Mouse (Mus musculus) intestine, embryonic 16.5 days (tissue): ENCODE measurements around the gene 4933407L21Rik. TPM values are rescaled to one million over a fixed set of nuclear protein-coding genes. Genes with fewer than 3 reads are reported as not detected.
"Not testable (repeated sequence)": the region's sequence is repeated elsewhere in the genome, so short reads cannot be mapped to it uniquely, and the experiment has no call there.

Source experiments
- ATAC-seq: fragments of 200-750 bp; cut with Nextera tagmentation; 2 replicates; pipeline ENCODE4 v1.8.0; 2017; ENCODE audit warnings: moderate TSS enrichment, moderate library complexity
- H3K27ac ChIP-seq: fragments of 300-500 bp; sonication (generic); 2 replicates; pipeline ENCODE4 v1.5.1; 2014; ENCODE audit warnings: mild to moderate bottlenecking, low read length
- H3K27me3 ChIP-seq: fragments of 300-500 bp; sonication (generic); replicated peaks from 2 replicates; pipeline ENCODE4 v1.6.1; 2014; ENCODE audit warnings: low read length, control low read depth, mixed read lengths; ENCODE audit not compliant: control insufficient read depth, insufficient read depth
- H3K36me3 ChIP-seq: fragments of 300-500 bp; sonication (generic); 2 replicates; pipeline ENCODE4 v1.6.1; 2014; ENCODE audit warnings: low read length, control low read depth; ENCODE audit not compliant: control insufficient read depth, insufficient read depth
- H3K4me1 ChIP-seq: fragments of 300-500 bp; sonication (generic); 2 replicates; pipeline ENCODE4 v1.6.1; 2014; ENCODE audit warnings: low read length, control low read depth, mixed read lengths; ENCODE audit not compliant: control insufficient read depth, insufficient read depth
- H3K4me2 ChIP-seq: fragments of 300-500 bp; sonication (generic); 2 replicates; pipeline ENCODE4 v1.6.1; 2014; ENCODE audit warnings: low read depth, low read length, control low read depth
- H3K4me3 ChIP-seq: fragments of 300-500 bp; sonication (generic); 2 replicates; pipeline ENCODE4 v1.5.1; 2014; ENCODE audit warnings: mild to moderate bottlenecking, low read length
- H3K9ac ChIP-seq: fragments of 300-500 bp; sonication (generic); 2 replicates; pipeline ENCODE4 v1.6.1; 2014; ENCODE audit warnings: low read depth, low read length
- H3K9me3 ChIP-seq: fragments of 300-500 bp; sonication (generic); 2 replicates; pipeline ENCODE4 v1.6.1; 2016; ENCODE audit warnings: low read length, control low read depth; ENCODE audit not compliant: control insufficient read depth
- WGBS: fragments of 180-500 bp; shearing (Covaris S2); extraction: QIAGEN DNeasy Blood & Tissue Kit; methylation state at CpG from one replicate; pipeline ENCODE4 v1.1.7; 2014; 5-methylcytosine and 5-hydroxymethylcytosine counted together
- polyA plus RNA-seq: library from polyadenylated mRNA; unstranded; fragments of >200 nt; fragmentation: Nextera tagmentation; extraction: Ambion mirVana; gene quantifications from 2 replicates; pipeline ENCODE4 v1.2.1, GENCODE M21; 2015

4933407L21Rik gene
- polyA plus RNA-seq, 1 experiment from 2014 or later: 0.22 TPM

GRCm38 (mm10) chr1:85969081-85969480, 40.8 kb downstream of the 4933407L21Rik start:
- Histone ChIP-seq H3K9me3 (no peaks in the 10 kb centered on the region), H3K27me3 (no peaks in the 10 kb centered on the region), H3K4me1 (no peaks in the 10 kb centered on the region), H3K9ac (no peak overlapping the region), H3K4me2 (no peak overlapping the region), H3K36me3 (no peaks in the 10 kb centered on the region), H3K27ac (no peak overlapping the region), H3K4me3 (no peak overlapping the region)
- ATAC-seq: no peak
- 90% methylated on average over 1 of the region's 1 CpGs for WGBS

GRCm38 (mm10) chr1:85969519-85969918, 41.2 kb downstream of the 4933407L21Rik start:
- no peaks in the 10 kb centered on the region for H3K9me3 ChIP-seq
- H3K4me3 ChIP-seq: no peak overlapping the region
- no peak overlapping the region for H3K27ac ChIP-seq
- ATAC-seq: no peak
- no peaks in the 10 kb centered on the region for H3K27me3 ChIP-seq
- no peak overlapping the region for H3K9ac ChIP-seq
- no peak overlapping the region for H3K4me2 ChIP-seq
- no peaks in the 10 kb centered on the region for H3K36me3 ChIP-seq
- 79% methylated on average over 1 of the region's 1 CpGs for WGBS
- no peaks in the 10 kb centered on the region for H3K4me1 ChIP-seq

- no peak overlapping the region for H3K9ac ChIP-seq
- 93% methylated on average over 3 of the region's 3 CpGs for WGBS
These were observed 42.8 kb downstream of the 4933407L21Rik start for GRCm38 (mm10) chr1:85971070-85971469.

GRCm38 (mm10) chr1:85972341-85972740, 44.1 kb downstream of the 4933407L21Rik start:
- H3K36me3 ChIP-seq: no peaks in the 10 kb centered on the region
- no peak overlapping the region for H3K9ac ChIP-seq
- no peak overlapping the region for H3K4me3 ChIP-seq
- H3K27ac ChIP-seq: no peak overlapping the region
- ATAC-seq: no peak
- H3K4me2 ChIP-seq: no peak overlapping the region
- H3K9me3 ChIP-seq: no peaks in the 10 kb centered on the region
- H3K4me1 ChIP-seq: no peaks in the 10 kb centered on the region
- H3K27me3 ChIP-seq: no peaks in the 10 kb centered on the region
- WGBS: 66% methylated on average over 3 of the region's 3 CpGs

More at GRCm38 (mm10) chr1:85971070-85971469, 42.8 kb downstream of the 4933407L21Rik start:
- no peak overlapping the region for H3K4me3 ChIP-seq
- ATAC-seq: no peak
- no peaks in the 10 kb centered on the region for H3K36me3 ChIP-seq
- H3K9me3 ChIP-seq: no peaks in the 10 kb centered on the region
- H3K27me3 ChIP-seq: no peaks in the 10 kb centered on the region
- H3K27ac ChIP-seq: no peak overlapping the region
- no peak overlapping the region for H3K4me2 ChIP-seq
- H3K4me1 ChIP-seq: no peaks in the 10 kb centered on the region

GRCm38 (mm10) chr1:85973468-85973877, 45.2 kb downstream of the 4933407L21Rik start:
- no peak overlapping the region for H3K9ac ChIP-seq
- H3K9me3 ChIP-seq: no peaks in the 10 kb centered on the region
- no peak overlapping the region for H3K4me2 ChIP-seq
- H3K27ac ChIP-seq: no peak overlapping the region
- H3K4me1 ChIP-seq: no peaks in the 10 kb centered on the region
- H3K27me3 ChIP-seq: no peaks in the 10 kb centered on the region
- 93% methylated on average over 2 of the region's 2 CpGs for WGBS
- H3K4me3 ChIP-seq: no peak overlapping the region
- no peaks in the 10 kb centered on the region for H3K36me3 ChIP-seq
- no peak for ATAC-seq

GRCm38 (mm10) chr1:85977709-85978108, 49.4 kb downstream of the 4933407L21Rik start:
- Histone ChIP-seq H3K9me3 (no peaks in the 10 kb centered on the region), H3K36me3 (no peaks in the 10 kb centered on the region), H3K4me3 (no peak overlapping the region), H3K27ac (no peak overlapping the region), H3K4me2 (no peak overlapping the region), H3K4me1 (no peaks in the 10 kb centered on the region), H3K27me3 (no peaks in the 10 kb centered on the region), H3K9ac (no peak overlapping the region)
- WGBS: 70% methylated on average over 3 of the region's 3 CpGs
- no peak for ATAC-seq

GRCm38 (mm10) chr1:85981738-85982357, 53.6 kb downstream of the 4933407L21Rik start:
- Histone ChIP-seq H3K4me3 (no peak overlapping the region), H3K4me1 (no peaks in the 10 kb centered on the region), H3K27ac (no peak overlapping the region), H3K4me2 (no peak overlapping the region), H3K36me3 (no peaks in the 10 kb centered on the region), H3K27me3 (no peaks in the 10 kb centered on the region), H3K9me3 (no peaks in the 10 kb centered on the region), H3K9ac (no peak overlapping the region)
- 45% methylated on average over 7 of the region's 7 CpGs for WGBS
- ATAC-seq: peak; percentile 50

- ATAC-seq: no peak
- Histone ChIP-seq H3K4me2 (no peak overlapping the region), H3K36me3 (no peaks in the 10 kb centered on the region), H3K27ac (no peak overlapping the region), H3K4me1 (no peaks in the 10 kb centered on the region), H3K4me3 (no peak overlapping the region), H3K9ac (no peak overlapping the region), H3K27me3 (no peaks in the 10 kb centered on the region), H3K9me3 (no peaks in the 10 kb centered on the region)
- WGBS: 82% methylated on average over 3 of the region's 3 CpGs
These were observed 57.5 kb downstream of the 4933407L21Rik start for GRCm38 (mm10) chr1:85985784-85986183.

GRCm38 (mm10) chr1:85988351-85988750, 60.1 kb downstream of the 4933407L21Rik start:
- 66% methylated on average over 4 of the region's 4 CpGs for WGBS
- Histone ChIP-seq H3K27me3 (no peaks in the 10 kb centered on the region), H3K4me2 (no peak overlapping the region), H3K27ac (no peak overlapping the region), H3K4me1 (no peaks in the 10 kb centered on the region), H3K9ac (no peak overlapping the region), H3K36me3 (no peaks in the 10 kb centered on the region), H3K9me3 (no peaks in the 10 kb centered on the region), H3K4me3 (no peak overlapping the region)
- ATAC-seq: no peak

GRCm38 (mm10) chr1:85988882-85989281, 60.6 kb downstream of the 4933407L21Rik start:
- H3K27me3 ChIP-seq, H3K4me3 ChIP-seq, H3K4me2 ChIP-seq, H3K36me3 ChIP-seq, ATAC-seq, H3K9ac ChIP-seq, H3K27ac ChIP-seq, H3K4me1 ChIP-seq, H3K9me3 ChIP-seq: not testable (repeated sequence)
- 91% methylated on average over 4 of the region's 4 CpGs for WGBS
